Mouse (Mus musculus) cerebellum, postnatal 36 days (tissue): Measurements from ENCODE around the gene Gm42669.

Source experiments
- DNase-seq, 2 experiments: peaks; one replicate each; pipeline ENCODE4 v3.0.0; 2021 to 2022; ENCODE audit warnings: mixed read lengths in 2 of 2

The Gm42669 gene

GRCm38 (mm10) chr5:107507321-107507720 lies at the start of gene Gm42669:
Gene Gm42669, plus strand, starts transcription at chr5:107507621.
- DNase-seq: no peak

DNA sequence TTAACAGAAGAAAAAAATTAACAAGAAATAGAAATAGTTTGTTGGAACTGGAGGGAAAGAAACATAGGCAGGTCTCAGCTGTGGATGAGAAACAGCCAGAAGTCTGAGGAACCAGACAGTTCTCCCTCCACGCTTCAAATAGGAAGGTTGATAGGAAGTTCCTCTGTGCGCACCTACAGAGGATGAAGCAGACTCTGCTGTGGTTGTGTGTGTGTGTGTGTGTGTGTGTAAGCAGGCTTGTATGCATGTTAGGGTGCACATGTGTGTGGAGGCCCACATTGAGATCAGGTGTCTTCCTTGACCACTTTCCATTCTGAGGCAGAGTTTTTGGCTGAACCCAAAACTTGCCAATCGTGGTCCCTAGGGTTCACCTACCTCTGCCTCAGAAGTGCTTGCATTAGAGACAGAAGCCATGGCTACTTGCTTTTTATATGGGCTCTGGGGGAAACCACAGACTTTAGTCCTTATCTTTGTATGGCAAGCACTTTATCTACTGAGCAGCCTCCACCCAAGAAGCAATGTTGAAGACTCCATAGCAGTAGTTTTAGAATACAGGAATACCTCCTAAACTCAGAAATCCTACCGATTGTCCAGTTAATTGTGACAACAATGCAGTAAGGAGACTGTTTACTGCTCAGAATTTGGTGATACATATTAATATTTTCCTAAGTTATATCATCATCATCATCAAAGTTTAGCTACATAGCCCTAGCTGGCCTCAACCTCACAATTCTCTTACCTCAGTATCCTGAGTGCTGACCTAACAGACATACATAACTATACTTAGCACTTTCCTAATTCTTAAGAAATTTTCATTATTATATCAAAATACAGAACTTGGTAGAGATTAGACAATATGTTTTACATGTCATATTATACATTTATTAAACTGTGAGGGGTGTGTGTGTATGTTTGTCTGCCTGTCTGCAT lies 45.0 kb upstream of the Gm42669 start:
- DNase-seq: no peak

DNA sequence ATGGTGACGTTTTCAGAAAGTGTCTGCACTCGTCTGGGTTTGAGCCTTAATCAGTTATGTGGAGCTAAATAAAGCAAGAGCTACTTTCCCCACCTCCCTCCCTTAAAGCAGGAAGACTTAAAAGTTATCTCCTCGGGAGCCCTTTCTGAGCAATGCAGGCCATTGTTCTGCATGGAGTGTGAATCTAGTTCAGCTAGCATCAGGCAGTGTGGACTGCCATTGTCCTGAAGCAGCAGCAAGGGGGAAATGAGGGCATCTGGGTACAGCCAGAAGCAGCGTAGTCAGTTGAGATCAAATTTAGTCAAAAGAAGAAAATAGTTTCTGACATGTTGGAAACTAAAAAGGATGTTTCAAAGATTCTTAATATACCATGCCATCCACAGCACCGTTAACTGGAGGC lies 40.9 kb upstream of the Gm42669 start:
- DNase-seq: no peak

- DNase-seq: no peak
These were observed 40.3 kb upstream of the Gm42669 start for GRCm38 (mm10) chr5:107467098-107467497.

DNA sequence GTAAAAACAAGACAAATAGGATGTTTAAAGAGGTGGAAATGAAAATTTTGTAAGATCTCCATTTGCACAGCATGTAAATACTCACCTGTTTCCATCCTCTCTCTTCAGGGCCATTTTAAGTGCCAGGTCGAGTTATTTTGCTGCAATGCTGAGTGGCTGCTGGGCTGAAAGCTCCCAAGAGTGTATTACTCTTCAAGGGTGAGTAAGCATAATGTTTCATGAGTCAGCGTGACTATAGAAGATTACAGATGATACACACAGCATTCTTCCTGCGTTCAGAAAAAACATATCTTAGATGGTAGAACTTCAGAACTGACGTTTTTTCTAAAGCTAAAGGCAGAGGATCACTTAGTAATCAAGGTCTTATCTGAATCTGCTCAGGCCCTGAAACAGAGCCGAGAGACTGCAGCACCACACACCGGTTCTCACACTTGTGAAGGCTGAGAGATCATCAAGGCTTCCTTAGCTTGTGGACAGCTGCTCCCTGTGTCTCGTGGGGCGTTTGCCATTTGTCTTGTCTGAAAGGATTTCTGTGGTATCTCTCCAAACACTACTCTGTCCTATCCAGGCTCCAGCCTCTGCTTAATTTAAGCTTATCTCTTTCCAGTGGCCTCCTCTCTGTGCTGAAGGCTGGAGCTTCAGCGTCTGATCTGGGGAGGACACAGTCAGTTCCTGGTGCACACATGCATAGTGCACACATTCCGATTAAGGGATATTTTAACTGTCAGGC lies 36.7 kb upstream of the Gm42669 start:
- no peak for DNase-seq

GRCm38 (mm10) chr5:107480194-107480593 lies 27.2 kb upstream of the Gm42669 start:
- no peak for DNase-seq

GRCm38 (mm10) chr5:107488996-107489395 lies 18.4 kb upstream of the Gm42669 start:
- DNase-seq: no peak

GRCm38 (mm10) chr5:107491036-107491435 lies 16.4 kb upstream of the Gm42669 start:
- no peak for DNase-seq

GRCm38 (mm10) chr5:107492471-107492870 lies 14.9 kb upstream of the Gm42669 start:
- no peak for DNase-seq

- DNase-seq: no peak
These were observed 12.7 kb upstream of the Gm42669 start for GRCm38 (mm10) chr5:107494759-107495158.

GRCm38 (mm10) chr5:107496047-107496446 lies 11.4 kb upstream of the Gm42669 start:
- DNase-seq: peak; percentile 73 to 77

DNA sequence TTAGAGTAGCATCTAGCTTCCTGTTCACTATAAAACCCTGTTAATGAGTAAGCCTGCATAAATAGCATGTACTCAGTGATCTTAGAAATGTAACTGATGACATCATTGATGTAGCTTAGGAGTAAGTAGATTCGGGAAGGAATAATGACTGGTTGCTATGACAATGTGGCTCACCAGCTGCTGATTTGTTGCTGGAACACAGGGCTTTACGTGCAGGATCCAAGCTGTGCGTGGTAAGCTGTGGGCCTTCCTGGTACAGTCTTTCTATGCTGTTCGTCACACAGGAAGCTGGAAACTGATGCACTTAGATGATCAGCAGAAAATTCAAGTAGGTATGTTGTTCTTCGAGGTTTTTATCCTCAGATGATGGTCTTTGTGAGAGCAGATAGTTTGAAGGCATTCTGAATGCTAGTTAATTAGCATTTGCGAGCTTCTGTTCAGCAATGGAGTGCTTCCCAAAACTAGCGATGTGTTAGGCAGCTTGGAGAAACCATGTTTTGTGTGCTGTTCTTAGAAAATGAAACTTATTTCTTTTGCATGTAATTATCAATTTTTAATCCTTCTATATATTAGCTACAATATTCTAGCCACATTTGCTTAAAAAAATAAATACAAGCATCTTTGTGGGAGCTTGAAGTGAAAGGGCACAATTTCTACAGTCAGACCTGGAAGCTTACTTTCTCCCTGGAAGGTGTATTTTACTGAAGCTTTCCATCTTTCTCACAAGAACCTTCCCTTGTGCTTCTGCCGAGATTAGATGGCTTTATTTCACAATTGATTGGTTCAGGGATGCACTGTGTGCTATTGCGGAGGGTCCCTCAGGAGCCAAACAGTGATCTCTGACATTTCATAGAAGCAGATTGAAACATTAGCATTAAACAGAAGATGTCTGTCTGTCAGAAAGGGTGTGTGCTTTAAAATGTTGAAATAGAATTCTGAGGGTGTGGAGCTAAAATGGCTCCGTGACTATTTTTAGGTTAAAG lies 9.6 kb upstream of the Gm42669 start:
- peak; percentile 51 to 62 for DNase-seq

DNA sequence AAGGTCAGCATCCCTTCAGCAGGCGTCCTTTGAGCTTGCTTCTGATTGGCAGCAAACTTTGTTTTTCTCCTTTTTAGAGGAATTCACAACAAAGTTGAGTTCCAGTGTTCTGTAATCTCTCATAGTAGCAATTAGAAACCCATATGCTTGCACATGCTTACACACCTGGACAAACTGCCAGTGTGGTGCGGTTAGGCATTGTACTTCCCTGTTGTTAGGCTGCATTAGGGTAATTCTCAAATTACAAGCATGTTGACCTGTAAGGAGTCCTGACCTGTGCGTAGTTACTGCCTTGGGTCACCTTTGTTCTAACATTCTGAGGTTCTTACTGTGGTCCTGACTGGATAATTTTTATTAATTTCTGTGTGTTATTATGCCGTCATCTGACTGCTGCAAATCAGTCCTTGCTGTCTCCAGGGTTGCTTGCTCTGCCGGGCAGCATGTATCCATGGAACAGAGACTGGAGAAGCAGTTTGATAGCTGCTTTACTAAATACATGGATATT lies 8.6 kb upstream of the Gm42669 start:
- peak in 1 of 2 experiments; percentile 45 for DNase-seq

- DNase-seq: peak; percentile 79 to 80
These were observed 7.4 kb upstream of the Gm42669 start for GRCm38 (mm10) chr5:107499891-107500535.

DNA sequence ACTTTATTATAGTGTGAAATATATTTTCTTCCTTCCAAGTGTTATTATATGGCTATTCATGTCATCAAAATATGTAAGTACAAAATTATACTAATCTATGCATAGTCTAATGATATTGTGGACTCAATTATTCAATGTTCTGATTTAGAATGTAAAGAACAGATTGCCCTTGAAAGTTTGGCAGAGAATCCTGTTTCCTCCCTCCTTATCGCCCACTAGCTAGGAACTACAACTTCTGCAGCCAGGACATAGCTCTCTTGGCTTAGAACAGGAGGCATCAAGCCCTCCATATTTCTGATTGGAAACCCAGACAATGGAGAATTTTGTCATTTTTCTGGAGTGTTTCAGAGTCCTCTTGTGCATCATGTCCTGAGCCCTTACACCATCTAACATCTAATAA lies 6.7 kb upstream of the Gm42669 start:
- no peak for DNase-seq

GRCm38 (mm10) chr5:107510503-107510902 lies 3.1 kb downstream of the Gm42669 start:
- no peak for DNase-seq

DNA sequence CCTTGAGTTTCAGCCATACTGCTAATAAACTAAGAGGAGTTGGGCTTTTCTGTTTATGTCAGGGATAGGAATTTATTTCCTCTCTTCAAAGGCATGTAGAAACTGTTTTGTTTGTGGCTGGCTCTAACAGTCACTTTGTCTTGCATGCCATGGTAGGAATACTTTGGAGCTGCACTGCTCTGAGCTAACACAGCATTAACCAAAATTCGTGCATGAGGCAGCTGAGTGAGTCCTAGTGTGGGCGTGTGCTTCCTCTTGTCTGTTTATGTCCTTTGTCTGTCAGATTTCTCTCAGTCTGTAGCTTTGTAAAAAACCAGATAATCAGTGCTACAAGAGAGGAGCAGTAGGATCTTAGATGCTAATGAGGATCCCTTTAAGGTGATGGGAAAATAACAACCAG lies 3.9 kb downstream of the Gm42669 start:
- no peak for DNase-seq

GRCm38 (mm10) chr5:107513583-107513982 lies 6.2 kb downstream of the Gm42669 start:
- DNase-seq: peak; percentile 68 to 72

DNA sequence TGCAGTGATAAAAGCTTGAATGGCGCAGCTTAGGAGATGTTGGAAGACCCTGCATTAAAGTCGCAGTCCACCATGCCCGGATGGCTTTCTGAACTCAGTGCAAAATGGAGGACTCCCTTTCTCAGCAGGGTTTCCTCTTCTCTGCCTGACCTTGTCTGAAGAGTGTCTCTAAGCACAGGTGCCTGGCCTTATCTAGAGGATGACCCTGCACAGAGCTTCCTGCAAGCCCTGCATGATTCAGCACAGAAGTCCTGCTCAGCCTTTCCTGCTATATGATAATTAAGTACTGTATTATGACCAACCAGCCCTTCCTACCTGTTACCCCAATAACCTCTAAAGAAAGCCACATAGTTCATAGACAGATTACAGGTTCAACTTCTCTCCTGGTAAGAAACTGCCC lies 8.0 kb downstream of the Gm42669 start:
- DNase-seq: no peak

- no peak for DNase-seq
These were observed 8.7 kb downstream of the Gm42669 start for GRCm38 (mm10) chr5:107516087-107516486.

GRCm38 (mm10) chr5:107518602-107519001 lies 11.2 kb downstream of the Gm42669 start:
- DNase-seq: no peak

DNA sequence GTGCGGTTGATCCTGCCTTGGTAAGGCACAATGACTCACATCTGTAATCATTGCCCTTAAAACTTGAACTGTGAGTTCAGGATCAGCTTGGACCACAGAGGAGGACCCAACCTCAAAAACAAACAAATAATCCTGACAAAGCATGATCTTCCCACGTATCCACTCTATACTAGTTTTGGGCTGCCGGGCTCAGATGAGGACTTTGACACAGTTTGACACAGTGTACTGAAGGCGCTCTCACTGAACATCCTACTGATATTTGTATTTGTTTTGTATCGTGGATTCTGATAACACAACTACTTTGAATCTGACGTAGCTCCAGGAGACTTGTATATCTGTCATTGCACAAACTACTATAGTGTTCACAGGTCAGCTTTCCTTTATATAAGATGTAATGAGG lies 14.0 kb downstream of the Gm42669 start:
- no peak for DNase-seq
